Mouse (Mus musculus) midbrain, postnatal 0 days (tissue): ENCODE measurements at regions not wholly inside any gene's neighbourhood (a gene's known extent, or its start where the extent isn't known, plus 50 kb on each side); places are given as distances from the start of the nearest gene placed in this dataset.

ENCODE experiments used
- ATAC-seq: fragments of 200-750 bp; cut with Nextera tagmentation; 2 replicates; pipeline ENCODE4 v1.8.0; 2017; ENCODE audit warnings: moderate number of reproducible peaks, mild to moderate bottlenecking, moderate TSS enrichment, moderate library complexity; ENCODE audit not compliant: low FRiP score
- DNase-seq: peaks from one replicate; pipeline ENCODE4 v3.0.0-alpha.2; 2015; ENCODE audit warnings: low spot score
- H3K27ac ChIP-seq: fragments of 300-500 bp; sonication (generic); 2 replicates; pipeline ENCODE4 v1.5.1; 2014; ENCODE audit warnings: low read depth, mild to moderate bottlenecking, low read length, mixed read lengths
- H3K27me3 ChIP-seq: fragments of 300-500 bp; sonication (generic); 2 replicates; pipeline ENCODE4 v1.6.1; 2014; ENCODE audit warnings: low read length, control low read depth, mixed read lengths; ENCODE audit not compliant: insufficient read depth
- H3K36me3 ChIP-seq: fragments of 300-500 bp; sonication (generic); 2 replicates; pipeline ENCODE4 v1.6.1; 2014; ENCODE audit warnings: low read length, control low read depth, mixed read lengths; ENCODE audit not compliant: insufficient read depth
- H3K4me1 ChIP-seq: fragments of 300-500 bp; sonication (generic); 2 replicates; pipeline ENCODE4 v1.6.1; 2014; ENCODE audit warnings: mild to moderate bottlenecking, control low read depth, antibody characterized with exemption, low read length, mixed read lengths; ENCODE audit not compliant: insufficient read depth
- H3K4me2 ChIP-seq: fragments of 300-500 bp; sonication (generic); 2 replicates; pipeline ENCODE4 v1.6.1; 2014; ENCODE audit warnings: low read depth, mild to moderate bottlenecking, low read length, mixed read lengths; ENCODE audit not compliant: poor library complexity, severe bottlenecking
- H3K4me3 ChIP-seq: fragments of 300-500 bp; sonication (generic); 2 replicates; pipeline ENCODE4 v1.5.1; 2014; ENCODE audit warnings: low read depth, mild to moderate bottlenecking, low read length, moderate library complexity
- H3K9ac ChIP-seq: fragments of 300-500 bp; sonication (generic); replicated peaks from 2 replicates; pipeline ENCODE4 v1.6.1; 2014; ENCODE audit warnings: mild to moderate bottlenecking, low read length, moderate library complexity, mixed read lengths; ENCODE audit not compliant: poor library complexity, severe bottlenecking
- H3K9me3 ChIP-seq: fragments of 300-500 bp; sonication (generic); 2 replicates; pipeline ENCODE4 v1.6.1; 2016; ENCODE audit warnings: low read length, control low read depth
- CTCF ChIP-seq: IDR thresholded peaks from 2 replicates; pipeline ENCODE4 v1.5.1; 2016; ENCODE audit warnings: antibody characterized with exemption, mild to moderate bottlenecking
- WGBS: fragments of 180-500 bp; shearing (Covaris S2); extraction: QIAGEN DNeasy Blood & Tissue Kit; methylation state at CpG from one replicate; pipeline ENCODE4 v1.1.7; 2014; 5-methylcytosine and 5-hydroxymethylcytosine counted together

DNA sequence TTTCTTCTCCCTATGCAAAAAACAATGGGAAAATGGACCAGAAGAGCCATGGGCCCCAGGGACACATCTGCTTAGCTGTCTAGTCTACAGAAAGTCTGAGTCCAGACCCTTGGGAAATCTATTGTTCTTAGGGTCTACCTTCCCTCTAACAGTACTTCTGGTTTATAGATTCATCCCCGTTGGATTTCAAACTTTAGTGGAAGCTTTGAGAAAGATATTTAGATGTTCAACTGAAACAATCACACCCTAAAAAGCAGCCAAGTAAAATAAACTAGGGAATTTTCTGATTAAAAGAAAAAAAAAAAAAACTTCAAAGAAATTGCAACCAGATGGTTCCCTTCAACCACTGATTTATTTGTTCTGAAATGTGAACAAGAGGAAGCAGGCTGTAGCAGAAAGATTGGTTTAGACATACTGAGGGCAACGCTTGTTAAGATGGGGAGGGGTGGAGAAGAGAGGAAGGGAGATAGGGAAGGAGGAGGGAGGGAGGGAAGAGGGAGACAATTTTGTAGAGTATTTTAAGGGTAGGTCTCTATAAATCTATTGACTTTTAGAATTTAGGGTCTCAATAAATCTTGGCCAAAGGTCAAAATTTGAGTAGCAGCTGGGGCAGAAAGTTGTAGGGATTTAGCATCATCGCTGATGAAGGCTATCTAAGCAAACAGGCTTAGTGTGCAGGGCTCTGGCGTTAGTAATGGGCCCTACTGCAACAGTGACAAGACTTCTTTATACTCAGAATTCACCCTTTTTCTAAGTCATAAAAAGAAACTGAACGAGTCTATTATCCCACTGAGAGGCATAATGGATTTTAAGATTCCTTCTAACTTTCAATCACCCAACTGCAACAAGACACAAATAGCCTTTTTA, 132.3 kb upstream of the Supt20 start:
- no peak for TF ChIP-seq CTCF
- no peak for ATAC-seq
- WGBS: 60% methylated on average over 5 of the region's 5 CpGs
- Histone ChIP-seq H3K4me3 (no peak overlapping the region), H3K9ac (no peak overlapping the region), H3K27ac (no peak overlapping the region), H3K4me1 (no peaks in the 10 kb centered on the region), H3K27me3 (no peaks in the 10 kb centered on the region), H3K4me2 (no peak overlapping the region), H3K9me3 (peaks cover 8% of the 10 kb centered on the region; the same call in 1 of the 2 replicates), H3K36me3 (no peaks in the 10 kb centered on the region)
- DNase-seq: no peak

DNA sequence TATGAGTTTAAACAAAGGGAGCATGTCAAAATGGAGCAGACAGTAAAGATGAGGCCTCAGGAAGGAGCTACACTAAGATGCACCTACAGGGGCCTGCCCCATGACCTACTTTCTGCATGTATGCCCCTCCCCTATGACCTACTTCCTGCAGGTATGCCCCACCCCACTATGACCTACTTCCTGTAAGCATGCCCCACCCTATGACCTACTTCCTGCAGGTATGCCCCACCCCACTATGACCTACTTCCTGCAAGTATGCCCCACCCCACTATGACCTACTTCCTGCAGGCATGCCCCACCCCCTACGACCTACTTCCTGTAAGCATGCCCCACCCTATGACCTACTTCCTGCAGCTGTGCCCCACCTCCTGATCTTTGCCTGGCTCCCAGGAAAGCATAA, 125.3 kb upstream of the Supt20 start:
- H3K4me1 ChIP-seq: no peaks in the 10 kb centered on the region
- no peak for TF ChIP-seq CTCF
- H3K9me3 ChIP-seq: no peaks in the 10 kb centered on the region
- H3K9ac ChIP-seq: no peak overlapping the region
- no peaks in the 10 kb centered on the region for H3K36me3 ChIP-seq
- no peak for DNase-seq
- H3K27ac ChIP-seq: no peak overlapping the region
- no peaks in the 10 kb centered on the region for H3K27me3 ChIP-seq
- H3K4me3 ChIP-seq: no peak overlapping the region
- 67% methylated on average over 1 of the region's 1 CpGs for WGBS
- no peak overlapping the region for H3K4me2 ChIP-seq
- no peak for ATAC-seq

DNA sequence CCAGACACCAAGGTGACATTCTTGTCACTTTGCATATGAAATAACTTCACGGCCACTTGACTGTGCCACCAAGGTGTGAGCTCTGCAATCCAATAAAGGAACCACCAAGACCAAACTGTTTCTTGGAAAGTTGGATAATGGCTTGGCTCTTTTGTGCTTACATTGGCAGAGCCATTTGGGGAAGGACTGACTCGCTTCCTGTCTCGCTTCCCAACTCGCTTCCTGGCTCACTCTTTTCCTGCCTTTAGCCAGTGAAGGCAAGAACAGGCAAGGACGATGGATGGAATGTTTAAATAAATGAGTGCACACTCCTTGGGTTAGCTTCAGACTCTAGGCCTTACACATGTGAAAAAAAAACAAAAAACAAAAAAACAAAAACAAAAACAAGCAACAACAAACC, 124.5 kb upstream of the Supt20 start:
- H3K9me3 ChIP-seq: no peaks in the 10 kb centered on the region
- H3K4me1 ChIP-seq: no peaks in the 10 kb centered on the region
- H3K27ac ChIP-seq: no peak overlapping the region
- no peak overlapping the region for H3K9ac ChIP-seq
- H3K36me3 ChIP-seq: no peaks in the 10 kb centered on the region
- no peak overlapping the region for H3K4me3 ChIP-seq
- ATAC-seq (no peak), DNase-seq (no peak)
- H3K27me3 ChIP-seq: no peaks in the 10 kb centered on the region
- 88% methylated on average over 5 of the region's 5 CpGs for WGBS
- no peak for TF ChIP-seq CTCF
- H3K4me2 ChIP-seq: no peak overlapping the region

DNA sequence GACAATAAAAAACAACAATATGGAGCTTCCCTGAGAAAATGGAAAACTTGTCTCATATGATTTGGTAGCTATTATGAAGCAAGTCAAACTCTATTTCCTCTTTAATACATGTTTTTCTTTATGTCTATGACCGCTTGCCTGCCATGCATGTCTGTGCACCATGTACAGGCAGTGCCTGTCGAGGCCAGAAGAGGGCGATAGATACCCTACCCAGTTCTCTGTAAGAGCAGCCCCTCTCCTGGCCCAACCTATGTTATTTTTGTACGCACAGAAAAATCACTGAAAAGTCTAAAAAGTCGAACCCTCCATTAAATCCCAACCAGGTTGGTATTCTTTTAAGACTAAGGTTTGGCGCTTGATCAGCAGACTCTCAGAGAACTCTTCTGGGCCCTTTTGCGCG, 122.1 kb upstream of the Supt20 start:
- WGBS: 75% methylated on average over 8 of the region's 8 CpGs
- ATAC-seq (no peak), DNase-seq (no peak)
- Histone ChIP-seq H3K4me1 (no peaks in the 10 kb centered on the region), H3K36me3 (no peaks in the 10 kb centered on the region), H3K4me3 (no peak overlapping the region), H3K4me2 (no peak overlapping the region), H3K9ac (no peak overlapping the region), H3K9me3 (no peaks in the 10 kb centered on the region), H3K27ac (no peak overlapping the region), H3K27me3 (no peaks in the 10 kb centered on the region)
- peak; percentile 28 for TF ChIP-seq CTCF

DNA sequence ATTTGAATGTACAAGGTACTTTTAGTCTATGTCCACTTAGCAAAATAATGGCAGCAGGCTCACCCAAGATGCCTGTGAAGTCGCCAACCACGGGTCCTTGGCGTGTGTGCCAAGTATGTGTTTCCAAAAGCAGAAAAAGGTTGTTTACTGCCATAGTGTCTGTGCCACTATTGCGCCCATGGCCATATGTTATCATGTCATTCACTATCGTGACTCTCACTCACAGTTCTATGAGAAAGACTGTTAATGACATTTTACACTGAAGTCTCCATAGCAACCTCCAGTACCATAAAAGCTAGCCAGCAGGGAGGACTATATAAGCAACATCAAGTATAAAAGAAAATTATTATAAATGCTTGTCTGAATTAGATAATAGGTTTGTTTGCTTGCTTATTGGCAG, 114.8 kb upstream of the Supt20 start:
- no peak for ATAC-seq
- no peaks in the 10 kb centered on the region for H3K4me1 ChIP-seq
- no peak overlapping the region for H3K27ac ChIP-seq
- H3K36me3 ChIP-seq: no peaks in the 10 kb centered on the region
- no peak for TF ChIP-seq CTCF
- 90% methylated on average over 5 of the region's 5 CpGs for WGBS
- no peak overlapping the region for H3K9ac ChIP-seq
- no peak overlapping the region for H3K4me2 ChIP-seq
- no peak for DNase-seq
- H3K4me3 ChIP-seq: no peak overlapping the region
- no peaks in the 10 kb centered on the region for H3K27me3 ChIP-seq
- no peaks in the 10 kb centered on the region for H3K9me3 ChIP-seq

DNA sequence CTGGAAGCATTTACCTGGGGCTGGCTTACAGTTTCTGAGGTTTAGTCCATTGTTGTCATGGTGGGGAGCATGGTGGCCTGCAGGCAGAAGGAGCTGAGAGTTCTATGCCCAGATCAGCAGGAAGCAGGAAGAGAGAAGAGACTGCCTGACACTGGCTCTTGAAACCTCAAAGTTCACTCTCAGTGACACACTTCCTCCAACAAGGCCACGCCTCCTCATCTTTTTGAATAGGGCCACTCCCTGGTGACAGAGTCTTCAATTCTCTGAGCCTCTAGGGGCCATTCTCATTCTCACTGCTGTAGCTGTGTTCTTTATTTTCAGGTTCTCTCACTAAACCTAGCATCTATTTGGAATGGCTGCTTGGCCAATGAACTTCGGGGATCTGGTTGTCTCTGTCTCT, 113.2 kb upstream of the Supt20 start:
- DNase-seq: no peak
- H3K4me2 ChIP-seq: no peak overlapping the region
- no peaks in the 10 kb centered on the region for H3K9me3 ChIP-seq
- H3K27me3 ChIP-seq: no peaks in the 10 kb centered on the region
- H3K36me3 ChIP-seq: no peaks in the 10 kb centered on the region
- no peak for TF ChIP-seq CTCF
- ATAC-seq: no peak
- H3K4me1 ChIP-seq: no peaks in the 10 kb centered on the region
- no peak overlapping the region for H3K27ac ChIP-seq
- no peak overlapping the region for H3K4me3 ChIP-seq
- no peak overlapping the region for H3K9ac ChIP-seq
- WGBS: 94% methylated on average over 2 of the region's 2 CpGs
